Mouse (Mus musculus) regulatory T cell (primary cell): ENCODE results near the gene Iqgap1.

Experiments
- in situ Hi-C: fragments of 300-600 bp; cut with MboI, MseI; formaldehyde crosslinking; loops from one replicate; pipeline ENCODE4 v1.15.1; 2025; ENCODE audit warnings: high pct_unique_total_duplicates

Iqgap1 gene

DNA sequence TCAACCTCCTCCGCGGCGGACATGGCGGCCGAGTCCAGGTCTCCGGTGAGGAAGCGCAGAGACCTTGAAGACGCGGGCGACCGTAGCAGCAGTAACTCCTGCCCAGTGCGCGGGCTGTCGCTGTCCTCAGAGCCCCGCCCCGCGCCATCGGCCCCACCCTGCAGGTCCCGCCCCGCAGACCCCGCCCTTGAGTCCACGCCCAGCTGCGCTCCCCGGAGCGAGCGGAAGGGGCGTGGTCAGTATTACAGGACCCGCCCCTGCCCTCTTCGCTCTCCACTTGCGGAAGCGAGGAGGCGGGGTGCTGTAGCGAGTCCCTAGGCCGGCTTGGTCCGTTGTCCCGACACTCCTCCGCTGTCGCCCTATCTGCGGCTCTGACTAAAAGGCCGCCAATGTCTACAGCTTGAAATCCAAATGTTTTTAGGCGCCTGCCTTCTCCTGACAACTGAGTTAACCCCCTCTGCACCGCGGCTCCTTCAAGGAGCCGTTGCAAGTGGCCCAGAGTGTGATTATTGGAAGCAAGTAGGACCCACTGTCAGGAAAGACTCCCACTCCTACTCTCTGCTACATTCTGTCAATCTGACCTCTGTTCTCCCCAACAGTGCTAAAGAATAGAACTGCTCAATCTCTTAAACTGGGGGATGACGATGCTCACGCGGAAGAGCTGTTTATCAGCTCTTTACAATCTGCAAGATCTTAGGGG, 22.5 kb downstream of the Iqgap1 start:
- in situ Hi-C loops = no loop called here

GRCm38 (mm10) chr7:80802412-80803160, 23.2 kb downstream of the Iqgap1 start:
- in situ Hi-C loops = no loop called here

GRCm38 (mm10) chr7:80799307-80799706, 26.5 kb downstream of the Iqgap1 start:
- in situ Hi-C loops = loop anchor here (5.0 to 25.0 kb wide), 2 partner anchors 43 to 1112 kb away; no protein-coding TSS in a partner anchor

DNA sequence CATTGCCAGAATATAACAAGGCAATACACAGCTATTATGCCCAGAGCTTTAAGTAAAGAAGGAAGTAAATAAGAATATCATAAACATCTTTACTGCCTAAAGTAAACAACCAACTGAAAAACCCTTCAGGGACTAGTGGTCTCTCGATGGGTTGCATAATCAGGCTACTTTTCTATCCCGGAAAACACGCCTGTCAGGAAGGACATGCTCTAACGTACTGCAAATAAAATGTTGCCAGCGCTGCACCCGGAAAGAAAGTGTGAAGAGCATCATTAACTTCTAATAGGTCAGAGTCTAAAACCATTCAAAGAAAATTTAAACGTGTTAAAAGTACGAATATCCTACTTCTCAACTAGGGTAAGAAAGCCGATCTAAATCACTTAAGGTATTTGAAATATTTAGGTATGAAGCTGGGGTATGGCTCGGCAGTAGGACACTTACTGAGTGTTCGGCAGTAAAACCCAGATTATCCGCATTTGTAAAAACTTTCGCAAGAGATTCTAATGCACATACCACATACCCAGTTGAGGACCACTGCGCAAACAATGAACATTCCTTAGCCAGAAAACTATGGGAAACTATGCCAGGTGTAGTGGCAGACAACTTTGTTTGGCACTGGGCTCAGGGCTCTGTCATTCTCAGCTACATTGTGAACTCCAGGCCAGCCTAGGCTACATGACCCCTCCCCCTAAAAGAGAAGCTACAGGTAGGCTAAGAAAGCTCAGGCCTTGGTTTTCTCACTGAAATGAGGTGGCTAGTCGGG, 28.8 kb downstream of the Iqgap1 start:
- in situ Hi-C loops = loop anchor here (5.0 to 25.0 kb wide), 2 partner anchors 45 to 1110 kb away; no protein-coding TSS in a partner anchor

DNA sequence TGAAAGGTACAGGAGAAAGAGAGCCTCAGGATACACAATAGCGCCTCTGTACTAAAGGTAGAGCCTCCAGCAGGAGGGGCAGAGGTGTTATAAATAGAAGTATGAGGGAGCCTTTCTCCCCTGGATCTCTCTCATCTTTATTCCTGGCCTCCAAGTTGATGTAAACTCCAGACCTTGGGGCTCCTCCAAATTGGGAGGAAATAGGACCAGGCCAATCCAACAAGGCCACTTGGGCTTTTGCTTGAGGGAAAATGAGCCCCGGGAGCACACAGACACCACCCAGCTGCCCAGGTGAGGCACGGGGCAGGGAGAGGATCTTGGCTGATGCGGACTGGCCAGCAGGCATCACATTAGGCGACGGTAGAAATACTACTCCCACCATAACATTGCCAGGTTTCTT, 29.5 kb downstream of the Iqgap1 start:
- in situ Hi-C loops = loop anchor here (5.0 to 25.0 kb wide), 2 partner anchors 46 to 1109 kb away; no protein-coding TSS in a partner anchor

- in situ Hi-C loops = loop anchor here (25.0 kb wide), 1 partner anchor 1102 kb away; no protein-coding TSS in a partner anchor
Measured at GRCm38 (mm10) chr7:80789534-80789933, 36.2 kb downstream of the Iqgap1 start.

GRCm38 (mm10) chr7:80789061-80789460, 36.7 kb downstream of the Iqgap1 start:
- in situ Hi-C loops = loop anchor here (25.0 kb wide), 1 partner anchor 1102 kb away; no protein-coding TSS in a partner anchor

DNA sequence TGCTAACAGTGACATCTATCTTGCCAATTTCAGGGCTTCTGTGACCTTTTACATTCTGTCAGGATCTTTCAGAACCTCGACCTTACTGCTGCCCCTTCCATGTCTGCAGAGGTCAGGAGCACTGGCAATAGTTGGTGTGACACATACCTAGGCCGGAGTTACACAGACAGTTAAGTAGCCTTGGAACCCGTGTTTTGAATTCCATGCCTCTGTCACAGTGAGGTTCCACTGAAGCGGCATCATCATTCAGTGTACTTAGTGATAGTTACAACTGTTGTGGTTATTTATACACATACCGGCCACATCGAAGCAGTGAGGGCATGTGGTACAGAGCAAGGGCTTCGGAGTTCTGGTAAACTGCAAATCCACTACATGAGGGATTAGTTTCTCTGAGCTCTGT, 37.8 kb downstream of the Iqgap1 start:
- in situ Hi-C loops = loop anchor here (25.0 kb wide), 1 partner anchor 1101 kb away; no protein-coding TSS in a partner anchor

DNA sequence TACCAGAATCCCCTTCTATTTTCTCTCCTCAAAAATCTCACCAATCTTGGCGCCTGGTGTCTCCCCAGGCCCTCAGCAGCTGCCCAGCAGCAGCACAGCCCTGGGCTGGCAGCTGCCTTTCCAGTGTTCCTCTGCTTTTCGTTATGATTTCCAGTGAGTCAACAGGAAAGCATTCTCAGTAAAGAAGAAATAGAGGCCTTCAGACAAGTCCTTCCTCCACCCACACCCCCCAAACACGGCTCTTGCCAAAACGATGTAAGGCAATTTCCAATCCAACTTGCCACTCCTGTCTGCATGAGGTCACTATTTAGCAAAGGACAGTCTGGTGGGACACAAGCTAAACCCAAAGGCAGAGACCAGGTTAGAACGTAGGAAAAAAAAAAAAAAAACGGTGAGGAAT, 39.0 kb downstream of the Iqgap1 start:
- in situ Hi-C loops = loop anchor here (25.0 kb wide), 1 partner anchor 1099 kb away; no protein-coding TSS in a partner anchor

DNA sequence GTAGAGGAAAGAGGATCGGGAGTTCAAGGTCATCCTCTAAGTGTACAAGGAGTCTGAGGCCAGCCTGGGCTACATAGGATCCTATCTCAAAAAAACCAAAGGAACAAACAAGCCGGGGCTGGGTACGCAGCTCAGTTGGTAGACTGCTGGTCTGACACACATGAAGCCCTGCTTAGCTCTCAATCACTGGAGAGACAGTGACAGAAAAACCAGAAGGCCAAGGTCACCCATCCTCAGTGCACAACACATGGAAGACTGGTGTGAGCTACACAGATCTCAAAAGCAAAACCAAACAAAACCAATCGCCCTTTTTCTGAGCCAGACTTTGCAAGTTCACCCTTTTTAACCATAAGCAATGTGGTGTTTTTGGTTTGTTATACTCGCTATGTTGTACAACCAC, 41.9 kb downstream of the Iqgap1 start:
- in situ Hi-C loops = loop anchor here (25.0 kb wide), 1 partner anchor 1097 kb away; no protein-coding TSS in a partner anchor

- in situ Hi-C loops = loop anchor here (25.0 kb wide), 1 partner anchor 1095 kb away; no protein-coding TSS in a partner anchor
Measured at GRCm38 (mm10) chr7:80782155-80783109, 43.3 kb downstream of the Iqgap1 start.

- in situ Hi-C loops = loop anchor here (25.0 kb wide), 1 partner anchor 1094 kb away; no protein-coding TSS in a partner anchor
Measured at GRCm38 (mm10) chr7:80781444-80782120, 44.2 kb downstream of the Iqgap1 start.

- in situ Hi-C loops = loop anchor here (25.0 kb wide), 1 partner anchor 1092 kb away; no protein-coding TSS in a partner anchor
Measured at GRCm38 (mm10) chr7:80778958-80779669, 46.7 kb downstream of the Iqgap1 start.

- in situ Hi-C loops = loop anchor here (25.0 kb wide), 1 partner anchor 1091 kb away; no protein-coding TSS in a partner anchor
Measured at GRCm38 (mm10) chr7:80778376-80778775, 47.4 kb downstream of the Iqgap1 start.

GRCm38 (mm10) chr7:80777151-80777550, 48.6 kb downstream of the Iqgap1 start:
- in situ Hi-C loops = loop anchor here (25.0 kb wide), 1 partner anchor 1090 kb away; no protein-coding TSS in a partner anchor

- in situ Hi-C loops = loop anchor here (25.0 kb wide), 1 partner anchor 1089 kb away; no protein-coding TSS in a partner anchor
Measured at GRCm38 (mm10) chr7:80776090-80776489, 49.7 kb downstream of the Iqgap1 start.

- in situ Hi-C loops = loop anchor here (25.0 kb wide), 1 partner anchor 1088 kb away; no protein-coding TSS in a partner anchor
Measured at GRCm38 (mm10) chr7:80775448-80775904, 50.3 kb downstream of the Iqgap1 start.
